Mouse (Mus musculus) ES-Bruce4 (cell line): ENCODE data around the gene Lmbr1l.

Source experiments
- CTCF ChIP-seq: IDR thresholded peaks from one replicate; pipeline ENCODE4 v1.8.1; 2011; ENCODE audit warnings: low read depth, low read length
- POLR2A ChIP-seq: IDR thresholded peaks from one replicate; pipeline ENCODE4 v1.8.1; 2011; ENCODE audit warnings: low read length; ENCODE audit not compliant: insufficient read depth

- peak; percentile 77 for TF ChIP-seq POLR2A
- no peak for TF ChIP-seq CTCF
Measured at GRCm38 (mm10) chr15:98891198-98891742, 26.8 kb downstream of the Lmbr1l start.
